Mouse (Mus musculus): Measurements from ENCODE around the gene Zmynd8.
A peak's percentile ranks its signal among the peaks of the same experiment; 100 is the strongest.

DNA sequence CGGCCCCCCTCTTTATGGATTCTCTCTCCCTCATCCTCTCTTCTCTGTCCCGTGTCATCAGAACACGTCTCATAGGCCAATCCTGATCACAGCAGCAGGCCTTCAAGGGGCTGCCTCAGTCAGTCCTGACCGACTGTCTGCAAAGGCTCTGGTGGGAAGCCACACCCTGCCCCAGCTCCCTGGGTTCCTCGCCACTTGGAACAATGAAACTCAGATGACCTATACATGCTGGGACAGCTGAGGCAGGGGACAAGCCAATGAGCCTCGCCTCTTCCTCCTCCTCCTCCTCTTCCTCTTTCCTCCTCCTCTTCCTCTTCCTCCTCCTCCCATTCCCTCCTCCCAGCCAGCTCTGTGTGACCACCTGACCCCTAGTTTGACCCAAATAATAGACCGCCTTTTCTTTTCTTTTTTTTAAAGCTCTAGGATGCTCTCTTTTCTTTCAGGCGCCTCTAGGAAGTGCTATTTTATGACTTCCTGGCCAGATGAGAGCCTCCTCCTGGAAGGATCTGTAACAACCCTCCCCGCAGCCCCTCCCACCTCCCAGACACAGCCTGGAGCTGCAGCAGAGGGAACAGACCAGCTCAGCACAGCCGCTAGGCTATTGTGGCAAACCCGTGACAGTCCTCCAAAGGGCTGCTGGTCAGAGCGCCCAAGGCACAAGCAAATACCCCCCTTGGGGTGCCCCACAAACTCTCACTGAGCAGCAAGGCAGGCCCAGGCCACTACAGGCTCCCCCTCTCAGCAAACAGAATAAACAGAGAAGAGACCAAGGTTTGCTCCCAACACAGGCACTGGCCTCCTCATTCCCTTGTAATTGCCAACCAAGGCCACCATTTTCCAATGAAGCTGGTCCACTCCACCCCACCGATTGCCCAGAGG lies 24.1 kb downstream of the Zmynd8 start:
- TF ChIP-seq HCFC1 (IDR thresholded peaks at IDR 0.05; ENCODE audit: borderline replicate concordance, insufficient read depth, low read length) (no peak), ZNF384 (IDR thresholded peaks at IDR 0.05; ENCODE audit: low read depth, low read length) (peak; percentile 11; the same call in 1 of the 2 replicates), MAFK (IDR thresholded peaks at IDR 0.05; ENCODE audit: insufficient read depth, low read depth, low read length) (no peak), ZC3H11A (IDR thresholded peaks at IDR 0.05; ENCODE audit: borderline replicate concordance, low read depth, low read length) (no peak), CHD2 (IDR thresholded peaks at IDR 0.05; ENCODE audit: low read depth, low read length) (no peak)

Data from ES-E14 (cell line).